Mouse (Mus musculus): ENCODE results near the gene Cuedc1. TPM values are rescaled to one million over a fixed set of nuclear protein-coding genes. Genes with fewer than 3 reads are reported as not detected.

The Cuedc1 gene
- 33.1 and 53.2 TPM in 2 replicates for polyA plus RNA-seq (2012; rRNA removed)

- DNase-seq (ENCODE audit: low read depth): no peak
- TF ChIP-seq CTCF (IDR thresholded peaks at IDR 0.05; ENCODE audit: borderline replicate concordance, extremely low read depth, insufficient read depth, insufficient read length) (no peak), POLR2A (IDR thresholded peaks at IDR 0.05; ENCODE audit: borderline replicate concordance, extremely low read depth, insufficient read depth, insufficient read length, poor library complexity, severe bottlenecking) (no peak)
Measured at GRCm38 (mm10) chr11:88098021-88098729, at the start of gene Cuedc1. TSS of gene Cuedc1 (plus strand) at chr11:88098058.

GRCm38 (mm10) chr11:88048961-88049670 lies 48.7 kb upstream of the Cuedc1 start:
- peak; percentile 34 for DNase-seq (ENCODE audit: low read depth)
- TF ChIP-seq POLR2A (IDR thresholded peaks at IDR 0.05; ENCODE audit: borderline replicate concordance, extremely low read depth, insufficient read depth, insufficient read length, poor library complexity, severe bottlenecking) (no peak), CTCF (IDR thresholded peaks at IDR 0.05; ENCODE audit: borderline replicate concordance, extremely low read depth, insufficient read depth, insufficient read length) (no peak)

GRCm38 (mm10) chr11:88049732-88050131 lies 48.1 kb upstream of the Cuedc1 start:
- DNase-seq (ENCODE audit: low read depth): no peak
- TF ChIP-seq CTCF (IDR thresholded peaks at IDR 0.05; ENCODE audit: borderline replicate concordance, extremely low read depth, insufficient read depth, insufficient read length) (no peak), POLR2A (IDR thresholded peaks at IDR 0.05; ENCODE audit: borderline replicate concordance, extremely low read depth, insufficient read depth, insufficient read length, poor library complexity, severe bottlenecking) (no peak)

DNA sequence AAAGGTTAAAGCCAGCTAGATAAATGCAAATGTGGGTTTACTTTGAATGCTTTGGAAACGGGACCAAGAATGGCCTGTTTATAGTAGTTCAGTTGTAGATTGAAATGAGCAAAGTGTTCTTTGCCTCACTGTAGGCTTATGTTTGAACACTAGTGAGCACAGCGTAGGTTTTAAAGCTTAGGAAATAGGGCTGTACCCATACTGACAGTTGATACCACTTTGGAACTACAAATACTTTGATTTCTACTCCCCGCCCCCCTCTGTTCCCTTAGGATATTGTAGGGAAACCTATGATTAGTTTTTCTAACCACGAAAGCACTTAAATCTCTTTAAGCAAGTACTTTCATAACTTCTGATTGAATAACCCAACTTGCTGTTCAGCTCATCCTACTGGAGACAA lies 45.2 kb upstream of the Cuedc1 start:
- TF ChIP-seq CTCF (IDR thresholded peaks at IDR 0.05; ENCODE audit: borderline replicate concordance, extremely low read depth, insufficient read depth, insufficient read length): no peak
- TF ChIP-seq POLR2A (IDR thresholded peaks at IDR 0.05; ENCODE audit: borderline replicate concordance, extremely low read depth, insufficient read depth, insufficient read length, poor library complexity, severe bottlenecking): no peak
- no peak for DNase-seq (ENCODE audit: low read depth)

DNA sequence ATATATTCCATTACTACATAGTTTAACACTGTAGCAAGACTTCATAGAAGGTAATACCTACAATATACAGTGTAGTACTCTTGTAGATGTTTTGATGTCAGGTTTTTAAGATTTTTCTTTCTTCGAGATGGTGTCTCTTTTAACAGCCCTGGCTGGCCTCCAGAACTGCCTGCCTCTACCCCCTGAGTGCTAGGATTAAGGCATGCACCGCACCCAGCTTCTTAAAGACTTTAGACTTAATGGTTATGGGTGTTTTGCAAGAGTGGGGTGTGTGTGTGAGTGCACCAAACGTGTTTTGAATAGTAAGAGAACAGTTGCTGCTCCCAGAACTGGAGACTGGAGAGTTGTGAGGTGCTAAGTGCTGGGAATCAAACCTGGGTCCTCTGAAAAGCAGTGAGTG lies 44.0 kb upstream of the Cuedc1 start:
- TF ChIP-seq CTCF (IDR thresholded peaks at IDR 0.05; ENCODE audit: borderline replicate concordance, extremely low read depth, insufficient read depth, insufficient read length): no peak
- no peak for TF ChIP-seq POLR2A (IDR thresholded peaks at IDR 0.05; ENCODE audit: borderline replicate concordance, extremely low read depth, insufficient read depth, insufficient read length, poor library complexity, severe bottlenecking)
- no peak for DNase-seq (ENCODE audit: low read depth)

DNA sequence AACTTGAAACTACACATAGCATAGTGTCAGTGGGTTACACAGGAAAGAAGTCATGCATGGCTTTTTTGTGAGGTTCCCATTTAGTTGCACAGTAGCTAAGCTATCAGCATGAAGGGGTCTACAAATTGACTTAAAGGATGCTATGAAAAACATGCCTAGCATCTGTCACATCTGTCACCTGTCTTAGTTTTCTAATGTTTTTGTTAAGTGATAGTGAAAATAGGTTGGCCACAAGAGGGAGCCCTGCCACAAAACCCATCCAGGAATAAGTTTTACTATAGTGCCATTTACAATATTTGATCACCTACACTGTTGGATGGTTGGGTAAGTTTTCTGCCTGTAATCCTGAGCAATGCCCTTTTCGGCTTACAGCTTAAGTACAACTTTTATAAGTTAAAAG lies 43.3 kb upstream of the Cuedc1 start:
- peak; percentile 77 for DNase-seq (ENCODE audit: low read depth)
- no peak for TF ChIP-seq POLR2A (IDR thresholded peaks at IDR 0.05; ENCODE audit: borderline replicate concordance, extremely low read depth, insufficient read depth, insufficient read length, poor library complexity, severe bottlenecking)
- TF ChIP-seq CTCF (IDR thresholded peaks at IDR 0.05; ENCODE audit: borderline replicate concordance, extremely low read depth, insufficient read depth, insufficient read length): peak; percentile 42

- DNase-seq (ENCODE audit: low read depth): no peak
- TF ChIP-seq CTCF (IDR thresholded peaks at IDR 0.05; ENCODE audit: borderline replicate concordance, extremely low read depth, insufficient read depth, insufficient read length): no peak
Measured at GRCm38 (mm10) chr11:88055777-88056176, 42.1 kb upstream of the Cuedc1 start.

DNA sequence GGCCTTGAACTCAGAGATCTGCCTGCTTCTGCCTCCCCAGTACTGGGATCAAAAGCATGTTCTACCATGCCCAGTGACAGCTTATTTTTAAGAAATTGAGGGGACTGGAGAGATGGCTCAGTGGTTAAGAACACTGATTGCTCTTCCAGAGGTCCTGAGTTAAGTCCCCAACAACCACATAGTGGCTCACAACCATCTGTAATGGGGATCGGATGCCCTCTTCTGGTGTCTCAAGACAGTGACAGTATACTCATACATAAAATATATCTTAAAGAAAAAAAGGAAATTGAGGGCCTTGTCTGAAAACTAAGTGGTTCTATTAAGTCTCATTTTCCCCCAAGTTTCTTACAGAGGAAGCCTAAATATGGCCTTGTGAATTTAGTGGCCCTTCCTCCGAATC lies 40.1 kb upstream of the Cuedc1 start:
- no peak for DNase-seq (ENCODE audit: low read depth)
- TF ChIP-seq CTCF (IDR thresholded peaks at IDR 0.05; ENCODE audit: borderline replicate concordance, extremely low read depth, insufficient read depth, insufficient read length) (no peak), POLR2A (IDR thresholded peaks at IDR 0.05; ENCODE audit: borderline replicate concordance, extremely low read depth, insufficient read depth, insufficient read length, poor library complexity, severe bottlenecking) (no peak)

DNA sequence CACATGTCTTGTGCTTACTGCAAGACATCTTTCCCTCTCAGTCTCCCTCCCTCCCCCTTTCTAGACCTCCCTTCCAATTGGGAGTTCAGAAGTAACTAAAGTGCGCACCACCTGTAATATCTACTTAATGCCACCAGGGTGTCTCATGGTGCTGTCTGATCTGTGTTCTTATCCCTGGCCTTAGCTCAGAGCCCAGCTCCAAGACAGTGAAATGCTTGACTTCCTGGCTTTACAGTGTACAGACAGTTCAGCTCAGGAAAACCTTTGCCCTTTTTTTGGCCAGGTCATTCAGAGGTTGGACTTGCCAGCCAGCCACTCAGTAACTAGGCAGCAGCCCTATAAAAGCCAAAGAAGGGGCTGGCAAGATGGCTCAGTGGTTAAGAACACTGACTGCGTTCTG lies 38.7 kb upstream of the Cuedc1 start:
- TF ChIP-seq CTCF (IDR thresholded peaks at IDR 0.05; ENCODE audit: borderline replicate concordance, extremely low read depth, insufficient read depth, insufficient read length): peak; percentile 72; the same call in 1 of the 2 replicates
- TF ChIP-seq POLR2A (IDR thresholded peaks at IDR 0.05; ENCODE audit: borderline replicate concordance, extremely low read depth, insufficient read depth, insufficient read length, poor library complexity, severe bottlenecking): no peak
- peak; percentile 84 for DNase-seq (ENCODE audit: low read depth)

DNA sequence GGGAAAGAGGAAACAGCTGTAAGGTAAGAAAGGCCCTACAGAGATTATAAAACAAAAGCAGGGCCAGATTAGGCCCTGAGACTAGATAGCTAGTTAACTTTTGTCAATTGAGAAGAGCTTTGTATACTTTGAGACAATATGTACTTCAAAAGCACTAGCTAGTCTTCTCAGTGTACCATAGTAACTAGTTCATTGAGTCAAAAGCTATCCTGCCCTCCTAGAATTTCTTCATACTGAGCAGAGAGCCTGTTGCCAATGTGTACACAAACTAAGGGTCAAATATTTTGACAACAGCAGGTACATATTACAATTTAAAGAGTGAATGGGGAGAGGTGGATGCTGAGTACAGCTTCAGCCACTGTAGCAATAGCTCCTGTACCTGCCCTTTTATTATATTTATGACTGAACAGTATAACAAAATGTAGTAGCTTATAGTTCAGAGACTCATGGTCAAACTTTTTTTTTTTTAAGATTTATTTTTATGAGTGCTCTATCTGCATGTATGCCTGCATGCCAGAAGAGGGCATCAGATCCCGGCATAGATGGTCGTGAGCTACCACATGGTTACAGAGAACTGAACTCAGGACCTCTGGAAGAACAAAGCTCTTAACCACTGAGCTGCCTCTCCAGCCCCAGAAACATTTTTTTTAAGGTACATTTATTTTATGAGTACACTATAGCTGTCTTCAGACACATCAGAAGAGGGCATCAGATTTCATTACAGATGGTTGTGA lies 35.8 kb upstream of the Cuedc1 start:
- TF ChIP-seq POLR2A (IDR thresholded peaks at IDR 0.05; ENCODE audit: borderline replicate concordance, extremely low read depth, insufficient read depth, insufficient read length, poor library complexity, severe bottlenecking) (no peak), CTCF (IDR thresholded peaks at IDR 0.05; ENCODE audit: borderline replicate concordance, extremely low read depth, insufficient read depth, insufficient read length) (peak; percentile 16; the same call in 1 of the 2 replicates)
- DNase-seq (ENCODE audit: low read depth): no peak

DNA sequence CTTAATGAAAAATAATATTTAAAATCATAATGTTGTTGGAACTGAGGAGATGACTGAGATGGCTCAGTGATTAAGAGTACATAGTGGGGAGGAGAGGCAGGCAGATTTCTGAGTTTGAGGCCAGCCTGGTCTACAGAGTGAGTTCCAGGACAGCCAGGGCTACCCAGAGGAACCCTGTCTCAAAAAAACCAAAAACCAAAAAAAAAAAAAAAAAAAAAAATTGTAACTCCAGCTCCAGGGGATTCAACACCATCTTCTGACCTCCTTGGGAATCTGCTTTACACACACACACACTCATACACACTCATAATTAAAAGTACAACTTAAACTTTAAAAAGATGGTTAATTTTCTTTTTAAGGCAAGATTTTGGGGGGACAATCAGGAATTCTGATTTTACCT lies 32.1 kb upstream of the Cuedc1 start:
- TF ChIP-seq CTCF (IDR thresholded peaks at IDR 0.05; ENCODE audit: borderline replicate concordance, extremely low read depth, insufficient read depth, insufficient read length) (no peak), POLR2A (IDR thresholded peaks at IDR 0.05; ENCODE audit: borderline replicate concordance, extremely low read depth, insufficient read depth, insufficient read length, poor library complexity, severe bottlenecking) (no peak)
- DNase-seq (ENCODE audit: low read depth): no peak

All from brain, embryonic 14.5 days (tissue).